Mouse (Mus musculus): ENCODE measurements around the gene Sesn1. TPM values are rescaled to one million over a fixed set of nuclear protein-coding genes. Genes with fewer than 3 reads are reported as not detected.
A peak's percentile ranks its signal among the peaks of the same experiment; 100 is the strongest.

Sesn1 gene
- polyA plus RNA-seq, 1 experiment from 2014 or later: 49.6 TPM

DNA sequence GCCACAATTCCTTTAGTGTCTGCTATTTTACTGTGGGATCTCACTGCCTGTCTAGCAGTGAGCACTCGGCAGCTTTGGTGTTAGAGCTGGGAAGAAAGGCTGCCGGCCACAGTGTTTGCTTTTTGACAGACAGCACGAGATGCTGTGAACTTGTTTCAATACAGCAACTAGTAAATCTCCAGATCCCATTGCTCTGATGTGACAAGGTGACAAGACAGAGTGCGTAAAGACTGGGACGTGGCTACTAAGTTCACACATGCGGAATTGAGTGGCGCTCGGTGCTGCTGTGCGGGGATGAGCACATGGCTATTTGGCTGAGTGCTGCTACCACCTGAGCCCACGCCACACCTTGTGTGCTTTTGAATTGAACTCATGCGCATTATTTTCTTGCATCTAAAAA, 97.7 kb downstream of the Sesn1 start:
- WGBS: 45% methylated on average over 11 of the region's 11 CpGs
- Histone ChIP-seq H3K4me1 (replicated peaks; ENCODE audit: control insufficient read depth, insufficient read depth, low read length) (peaks cover 27% of the 10 kb centered on the region), H3K27me3 (replicated peaks; ENCODE audit: control insufficient read depth, insufficient read depth, low read length) (no peaks in the 10 kb centered on the region), H3K36me3 (ENCODE audit: control insufficient read depth, insufficient read depth) (peaks cover 9% of the 10 kb centered on the region), H3K4me2 (ENCODE audit: low read length) (no peak overlapping the region), H3K4me3 (replicated peaks; ENCODE audit: low read length) (no peak overlapping the region), H3K9ac (replicated peaks; ENCODE audit: low read depth, low read length) (no peak overlapping the region), H3K27ac (ENCODE audit: low read length) (peak overlapping the region; percentile 41; the same call in 1 of the 2 replicates), H3K9me3 (ENCODE audit: control insufficient read depth, low read length) (no peaks in the 10 kb centered on the region)
- ATAC-seq: peak; percentile 54; the same call in 1 of the 2 replicates

- Histone ChIP-seq H3K4me3 (replicated peaks; ENCODE audit: low read length) (no peak overlapping the region), H3K9me3 (ENCODE audit: control insufficient read depth, low read length) (no peaks in the 10 kb centered on the region), H3K27me3 (replicated peaks; ENCODE audit: control insufficient read depth, insufficient read depth, low read length) (no peaks in the 10 kb centered on the region), H3K27ac (ENCODE audit: low read length) (no peak overlapping the region), H3K9ac (replicated peaks; ENCODE audit: low read depth, low read length) (no peak overlapping the region), H3K36me3 (ENCODE audit: control insufficient read depth, insufficient read depth) (peaks cover 9% of the 10 kb centered on the region), H3K4me1 (replicated peaks; ENCODE audit: control insufficient read depth, insufficient read depth, low read length) (peaks cover 27% of the 10 kb centered on the region), H3K4me2 (ENCODE audit: low read length) (no peak overlapping the region)
- ATAC-seq: no peak
- 68% methylated on average over 4 of the region's 4 CpGs for WGBS
Observed at GRCm38 (mm10) chr10:41907950-41908349, 98.2 kb downstream of the Sesn1 start.

GRCm38 (mm10) chr10:41908899-41909298, 99.2 kb downstream of the Sesn1 start:
- Histone ChIP-seq H3K4me1 (replicated peaks; ENCODE audit: control insufficient read depth, insufficient read depth, low read length) (peaks cover 27% of the 10 kb centered on the region), H3K4me2 (ENCODE audit: low read length) (no peak overlapping the region), H3K4me3 (replicated peaks; ENCODE audit: low read length) (no peak overlapping the region), H3K27ac (ENCODE audit: low read length) (no peak overlapping the region), H3K9ac (replicated peaks; ENCODE audit: low read depth, low read length) (no peak overlapping the region), H3K36me3 (ENCODE audit: control insufficient read depth, insufficient read depth) (peaks cover 6% of the 10 kb centered on the region), H3K9me3 (ENCODE audit: control insufficient read depth, low read length) (no peaks in the 10 kb centered on the region), H3K27me3 (replicated peaks; ENCODE audit: control insufficient read depth, insufficient read depth, low read length) (no peaks in the 10 kb centered on the region)
- WGBS: 31% methylated on average over 6 of the region's 6 CpGs
- peak; percentile 18; the same call in 1 of the 2 replicates for ATAC-seq

- H3K9me3 ChIP-seq (ENCODE audit: control insufficient read depth, low read length): no peaks in the 10 kb centered on the region
Observed at GRCm38 (mm10) chr10:41912290-41912994, 102.7 kb downstream of the Sesn1 start.

DNA sequence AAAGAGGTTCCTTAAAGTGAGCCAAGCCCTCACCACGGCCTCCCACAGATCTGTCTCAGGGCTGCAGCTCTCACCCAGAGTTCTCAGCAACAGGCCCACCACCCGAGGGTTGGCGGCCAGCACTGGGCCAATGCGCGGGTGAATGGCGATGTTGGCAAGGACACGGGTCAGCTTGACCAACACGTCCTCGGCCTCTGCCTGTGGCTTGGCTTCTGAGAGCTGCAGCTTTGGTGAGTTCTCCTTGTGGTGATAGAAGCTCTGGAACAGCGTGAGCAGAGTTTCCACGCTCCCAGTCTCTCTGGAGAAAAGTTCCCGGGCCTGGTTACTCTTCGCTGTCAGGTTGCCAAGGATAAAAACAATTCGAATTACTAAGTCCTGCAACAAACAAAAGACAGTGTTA, 117.0 kb downstream of the Sesn1 start:
- H3K27ac ChIP-seq (ENCODE audit: low read length): no peak overlapping the region
- WGBS: 71% methylated on average over 14 of the region's 14 CpGs
- H3K4me1 ChIP-seq (replicated peaks; ENCODE audit: control insufficient read depth, insufficient read depth, low read length): 0 out of 2 replicates have a peak, but pooled peaks cover 3% of the 10 kb centered on the region
- H3K36me3 ChIP-seq (ENCODE audit: control insufficient read depth, insufficient read depth): no peaks in the 10 kb centered on the region
- no peak for ATAC-seq
- H3K4me2 ChIP-seq (ENCODE audit: low read length): no peak overlapping the region
- no peak overlapping the region for H3K4me3 ChIP-seq (replicated peaks; ENCODE audit: low read length)
- H3K9ac ChIP-seq (replicated peaks; ENCODE audit: low read depth, low read length): no peak overlapping the region
- H3K9me3 ChIP-seq (ENCODE audit: control insufficient read depth, low read length): no peaks in the 10 kb centered on the region
- no peaks in the 10 kb centered on the region; the same call in 1 of the 2 replicates for H3K27me3 ChIP-seq (replicated peaks; ENCODE audit: control insufficient read depth, insufficient read depth, low read length)

More at GRCm38 (mm10) chr10:41912290-41912994, 102.7 kb downstream of the Sesn1 start:
- peaks cover 2% of the 10 kb centered on the region for H3K36me3 ChIP-seq (ENCODE audit: control insufficient read depth, insufficient read depth)
- peaks cover 20% of the 10 kb centered on the region for H3K4me1 ChIP-seq (replicated peaks; ENCODE audit: control insufficient read depth, insufficient read depth, low read length)
- H3K4me3 ChIP-seq (replicated peaks; ENCODE audit: low read length): no peak overlapping the region
- WGBS: 91% methylated on average over 8 of the region's 8 CpGs
- ATAC-seq: no peak
- no peak overlapping the region for H3K9ac ChIP-seq (replicated peaks; ENCODE audit: low read depth, low read length)
- no peak overlapping the region for H3K4me2 ChIP-seq (ENCODE audit: low read length)
- no peak overlapping the region for H3K27ac ChIP-seq (ENCODE audit: low read length)
- no peaks in the 10 kb centered on the region for H3K27me3 ChIP-seq (replicated peaks; ENCODE audit: control insufficient read depth, insufficient read depth, low read length)

DNA sequence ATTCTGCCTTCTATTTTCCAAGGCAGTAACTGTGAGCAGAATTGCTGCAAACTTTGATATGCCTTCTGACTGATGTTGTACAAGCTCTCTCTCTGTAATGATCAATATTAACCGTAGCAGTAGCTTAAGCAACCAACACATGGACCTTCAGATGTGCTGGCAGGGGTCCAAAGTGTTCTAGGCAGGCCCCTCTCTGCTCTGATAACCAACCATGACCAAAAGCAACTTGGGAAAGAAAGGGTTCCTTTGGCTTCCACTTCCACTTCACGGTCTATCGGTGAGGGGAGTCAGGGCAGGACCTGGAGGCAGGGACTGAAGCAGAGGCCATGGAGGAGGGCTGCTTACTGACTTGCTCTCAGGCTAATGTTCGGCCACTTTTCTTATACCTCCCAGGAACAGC, 121.2 kb downstream of the Sesn1 start:
- no peaks in the 10 kb centered on the region; the same call in 1 of the 2 replicates for H3K27me3 ChIP-seq (replicated peaks; ENCODE audit: control insufficient read depth, insufficient read depth, low read length)
- H3K4me1 ChIP-seq (replicated peaks; ENCODE audit: control insufficient read depth, insufficient read depth, low read length): peaks cover 39% of the 10 kb centered on the region
- no peak overlapping the region for H3K4me3 ChIP-seq (replicated peaks; ENCODE audit: low read length)
- no peaks in the 10 kb centered on the region for H3K9me3 ChIP-seq (ENCODE audit: control insufficient read depth, low read length)
- H3K9ac ChIP-seq (replicated peaks; ENCODE audit: low read depth, low read length): no peak overlapping the region
- no peak overlapping the region for H3K4me2 ChIP-seq (ENCODE audit: low read length)
- H3K36me3 ChIP-seq (ENCODE audit: control insufficient read depth, insufficient read depth): no peaks in the 10 kb centered on the region
- 58% methylated on average over 4 of the region's 4 CpGs for WGBS
- no peak for ATAC-seq
- no peak overlapping the region for H3K27ac ChIP-seq (ENCODE audit: low read length)

DNA sequence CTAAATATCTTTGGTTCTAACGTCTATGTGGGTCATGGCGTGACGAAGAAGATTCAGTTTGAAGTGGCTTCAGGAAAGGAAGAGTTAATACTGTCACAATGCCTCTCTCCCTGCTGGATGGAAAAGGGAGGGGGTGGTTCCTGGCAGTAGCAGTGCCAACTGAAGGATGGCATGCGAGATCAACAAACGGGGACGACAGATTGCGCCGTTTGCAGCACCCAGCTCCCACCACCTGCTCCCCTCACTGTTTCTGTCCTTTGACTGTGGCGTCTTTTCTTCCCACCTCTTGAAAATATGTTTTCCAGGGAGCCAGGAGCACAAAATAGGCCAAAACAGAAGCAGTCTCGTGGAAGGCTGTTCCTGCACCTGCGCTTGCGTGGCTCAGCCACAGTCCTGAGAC, 122.2 kb downstream of the Sesn1 start:
- peak overlapping the region; percentile 81 for H3K27ac ChIP-seq (ENCODE audit: low read length)
- 37% methylated on average over 12 of the region's 12 CpGs for WGBS
- H3K9me3 ChIP-seq (ENCODE audit: control insufficient read depth, low read length): no peaks in the 10 kb centered on the region
- peak; percentile 58 for ATAC-seq
- H3K9ac ChIP-seq (replicated peaks; ENCODE audit: low read depth, low read length): no peak overlapping the region
- no peaks in the 10 kb centered on the region; the same call in 1 of the 2 replicates for H3K27me3 ChIP-seq (replicated peaks; ENCODE audit: control insufficient read depth, insufficient read depth, low read length)
- no peak overlapping the region for H3K4me3 ChIP-seq (replicated peaks; ENCODE audit: low read length)
- H3K36me3 ChIP-seq (ENCODE audit: control insufficient read depth, insufficient read depth): no peaks in the 10 kb centered on the region
- peaks cover 48% of the 10 kb centered on the region for H3K4me1 ChIP-seq (replicated peaks; ENCODE audit: control insufficient read depth, insufficient read depth, low read length)
- no peak overlapping the region for H3K4me2 ChIP-seq (ENCODE audit: low read length)

DNA sequence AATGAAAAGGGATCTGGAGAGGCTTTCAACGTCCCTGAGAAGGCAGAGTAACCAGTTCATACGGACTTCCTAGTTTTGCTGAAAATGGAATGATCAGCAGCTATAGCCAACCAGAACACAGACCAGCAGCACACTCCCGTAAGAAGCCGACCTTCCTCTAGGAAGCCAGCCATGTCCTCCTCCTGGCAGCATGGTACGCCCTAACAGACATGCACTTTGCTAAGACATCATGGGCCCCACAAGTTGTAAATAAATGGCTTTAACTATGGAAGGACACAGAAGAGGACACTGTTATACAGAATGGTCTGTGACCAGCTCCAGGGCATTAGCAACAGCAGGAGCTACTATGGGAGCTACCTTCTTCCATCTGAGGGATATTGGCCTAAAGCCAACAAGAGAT, 123.2 kb downstream of the Sesn1 start:
- ATAC-seq: no peak
- Histone ChIP-seq H3K27ac (ENCODE audit: low read length) (no peak overlapping the region; the same call in 1 of the 2 replicates), H3K4me1 (replicated peaks; ENCODE audit: control insufficient read depth, insufficient read depth, low read length) (peaks cover 56% of the 10 kb centered on the region), H3K36me3 (ENCODE audit: control insufficient read depth, insufficient read depth) (no peaks in the 10 kb centered on the region), H3K27me3 (replicated peaks; ENCODE audit: control insufficient read depth, insufficient read depth, low read length) (no peaks in the 10 kb centered on the region; the same call in 1 of the 2 replicates), H3K9ac (replicated peaks; ENCODE audit: low read depth, low read length) (no peak overlapping the region), H3K4me2 (ENCODE audit: low read length) (no peak overlapping the region), H3K4me3 (replicated peaks; ENCODE audit: low read length) (no peak overlapping the region), H3K9me3 (ENCODE audit: control insufficient read depth, low read length) (no peaks in the 10 kb centered on the region)
- 62% methylated on average over 5 of the region's 5 CpGs for WGBS

DNA sequence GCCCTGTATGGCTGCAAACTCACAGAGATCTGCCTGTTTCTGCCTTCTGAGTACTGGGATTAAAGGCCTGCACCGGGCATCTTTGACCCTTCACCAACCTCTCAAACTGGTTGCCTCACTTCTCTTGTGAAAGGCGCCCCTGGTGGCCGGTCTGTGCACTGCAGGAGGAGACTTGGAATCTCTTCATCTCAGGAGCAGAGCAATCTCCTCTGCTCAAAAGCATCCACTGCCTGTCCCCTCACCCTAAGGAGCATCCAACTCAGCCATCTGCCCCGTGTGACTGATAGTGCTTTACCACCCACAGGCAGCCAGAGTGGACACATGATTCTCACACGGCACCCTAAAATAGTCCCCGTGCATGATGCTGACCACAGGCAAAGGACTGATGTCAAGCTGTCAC, 123.8 kb downstream of the Sesn1 start:
- Histone ChIP-seq H3K4me3 (replicated peaks; ENCODE audit: low read length) (no peak overlapping the region), H3K9ac (replicated peaks; ENCODE audit: low read depth, low read length) (no peak overlapping the region), H3K4me2 (ENCODE audit: low read length) (no peak overlapping the region), H3K36me3 (ENCODE audit: control insufficient read depth, insufficient read depth) (no peaks in the 10 kb centered on the region), H3K4me1 (replicated peaks; ENCODE audit: control insufficient read depth, insufficient read depth, low read length) (peaks cover 56% of the 10 kb centered on the region), H3K27me3 (replicated peaks; ENCODE audit: control insufficient read depth, insufficient read depth, low read length) (no peaks in the 10 kb centered on the region; the same call in 1 of the 2 replicates), H3K27ac (ENCODE audit: low read length) (no peak overlapping the region), H3K9me3 (ENCODE audit: control insufficient read depth, low read length) (no peaks in the 10 kb centered on the region)
- 68% methylated on average over 6 of the region's 6 CpGs for WGBS
- no peak for ATAC-seq

Measured in forebrain, embryonic 16.5 days (tissue).